In the genomic region with DNA sequence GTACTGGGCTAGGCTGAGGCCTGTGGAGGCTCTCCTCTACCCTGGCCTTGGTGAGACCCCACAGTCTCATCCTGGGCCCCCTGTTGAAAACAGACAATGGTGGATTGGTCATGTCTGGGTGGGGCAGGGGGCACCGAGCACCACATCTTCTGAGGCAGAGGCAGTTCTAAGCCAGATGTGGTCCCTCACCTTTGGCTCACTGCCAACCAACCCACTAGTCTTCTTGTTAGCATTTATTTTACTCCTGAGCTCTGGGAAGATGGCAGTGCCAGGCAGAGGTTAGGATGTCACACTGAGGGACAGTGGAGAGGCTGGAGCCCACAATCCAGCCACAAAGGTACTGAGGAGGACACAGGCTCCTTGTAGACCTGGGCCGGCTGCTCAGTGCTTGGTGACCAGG, we compare ENCODE assay signal across 25 mouse cellular contexts. TPM values are rescaled to one million over a fixed set of nuclear protein-coding genes. Genes with fewer than 3 reads are reported as not detected.
DNase-seq lines count a peak whose midpoint lies in the region; ATAC-seq lines count a peak whose summit lies in the region.
"Had no signal": no experiment of that assay in that cellular context is flagged by ENCODE, and none has a peak within 500 bp of the region (broad histone marks: within the 10 kb centered on the region; RNA-seq: fewer than 3 reads in every experiment).

No protein-coding gene starts in this region.

- peaks cover 62% of the 10 kb centered on the region for H3K36me3 ChIP-seq in hindbrain, embryonic 13.5 days
- H3K36me3 ChIP-seq in hindbrain, embryonic 14.5 days (replicated peaks; ENCODE audit: control insufficient read depth, insufficient read depth) = peaks cover 56% of the 10 kb centered on the region
- H3K36me3 ChIP-seq in megakaryocyte, embryonic 14.5 days (replicated peaks; ENCODE audit: low read length) = peaks cover 70% of the 10 kb centered on the region
- peaks cover 61% of the 10 kb centered on the region for H3K36me3 ChIP-seq in embryonic facial prominence, embryonic 13.5 days

- no peak for ATAC-seq in hindbrain, embryonic 13.5 days (ENCODE audit: low FRiP score)
- ATAC-seq in hindbrain, embryonic 14.5 days (ENCODE audit: low FRiP score) = no peak
- no peak for ATAC-seq in megakaryocyte, adult 5-6 weeks (ENCODE audit: poor library complexity, severe bottlenecking)
- no peak for ATAC-seq in embryonic facial prominence, embryonic 13.5 days (ENCODE audit: insufficient number of reproducible peaks, insufficient read depth, low FRiP score, low TSS enrichment, low read depth)
- ATAC-seq: forebrain, embryonic 14.5 days; Patski had no signal

- H3K9me3 ChIP-seq in hindbrain, embryonic 13.5 days = no peaks in the 10 kb centered on the region
- H3K9me3 ChIP-seq in hindbrain, embryonic 14.5 days (ENCODE audit: control insufficient read depth, low read length) = no peaks in the 10 kb centered on the region
- H3K9me3 ChIP-seq in megakaryocyte, embryonic 14.5 days = no peaks in the 10 kb centered on the region
- no peaks in the 10 kb centered on the region for H3K9me3 ChIP-seq in embryonic facial prominence, embryonic 13.5 days
- H3K9me3 ChIP-seq: embryonic facial prominence, embryonic 15.5 days; heart, embryonic 12.5 days; kidney, embryonic 15.5 days; liver, embryonic 15.5 days; lung, embryonic 15.5 days; neural tube, embryonic 12.5 days had no signal

- H3K4me3 ChIP-seq in hindbrain, embryonic 13.5 days = no peak overlapping the region
- H3K4me3 ChIP-seq in hindbrain, embryonic 14.5 days (replicated peaks; ENCODE audit: low read length) = no peak overlapping the region
- H3K4me3 ChIP-seq in megakaryocyte, embryonic 14.5 days (replicated peaks) = peak overlapping the region; percentile 51
- no peak overlapping the region for H3K4me3 ChIP-seq in embryonic facial prominence, embryonic 13.5 days
- H3K4me3 ChIP-seq: embryonic facial prominence, embryonic 15.5 days; heart, embryonic 12.5 days; kidney, embryonic 15.5 days; left cerebral cortex, adult 2 months; liver, embryonic 15.5 days; lung, embryonic 15.5 days; neural tube, embryonic 12.5 days had no signal

- no peak overlapping the region for H3K27ac ChIP-seq in hindbrain, embryonic 13.5 days
- no peak overlapping the region for H3K27ac ChIP-seq in hindbrain, embryonic 14.5 days
- no peak overlapping the region for H3K27ac ChIP-seq in embryonic facial prominence, embryonic 13.5 days
- H3K27ac ChIP-seq: embryonic facial prominence, embryonic 15.5 days; kidney, embryonic 15.5 days; left cerebral cortex, adult 2 months; liver, embryonic 15.5 days; lung, embryonic 15.5 days; neural tube, embryonic 12.5 days had no signal

- peak; percentile 63 for DNase-seq in cerebellum, adult 9-11 months
- DNase-seq in cerebellum, postnatal 36 days = no peak
- no peak for DNase-seq in hindbrain, embryonic 14.5 days (ENCODE audit: low spot score)
- DNase-seq in adrenal gland, adult 18-20 months (ENCODE audit: low spot score in 2 of 2) = no peak
- DNase-seq: adrenal gland, postnatal 14 days; gastrocnemius, postnatal 25 days; heart, adult 18-20 months; kidney, adult 18-20 months; lung, postnatal 36 days; midbrain, embryonic 14.5 days; right cerebral cortex, postnatal 4 days; thymus, postnatal 4 days had no signal

- WGBS in hindbrain, embryonic 13.5 days = 91% methylated on average over 2 of the region's 2 CpGs
- 94% methylated on average over 2 of the region's 2 CpGs for WGBS in hindbrain, embryonic 14.5 days
- 81% methylated on average over 2 of the region's 2 CpGs for WGBS in embryonic facial prominence, embryonic 13.5 days

- H3K4me2 ChIP-seq in hindbrain, embryonic 13.5 days = no peak overlapping the region
- H3K4me2 ChIP-seq in hindbrain, embryonic 14.5 days (replicated peaks) = no peak overlapping the region
- no peak overlapping the region for H3K4me2 ChIP-seq in embryonic facial prominence, embryonic 13.5 days
- H3K4me2 ChIP-seq: embryonic facial prominence, embryonic 15.5 days; kidney, embryonic 15.5 days; liver, embryonic 15.5 days; lung, embryonic 15.5 days; neural tube, embryonic 12.5 days had no signal

- H3K9ac ChIP-seq in hindbrain, embryonic 13.5 days = 0 out of 2 replicates have a peak overlapping the region, but pooled peaks have one; percentile 29
- H3K9ac ChIP-seq in hindbrain, embryonic 14.5 days = no peak overlapping the region
- H3K9ac ChIP-seq in embryonic facial prominence, embryonic 13.5 days = peak overlapping the region; percentile 27; the same call in 1 of the 2 replicates
- H3K9ac ChIP-seq: embryonic facial prominence, embryonic 15.5 days; heart, embryonic 12.5 days; kidney, embryonic 15.5 days; liver, embryonic 15.5 days; lung, embryonic 15.5 days; neural tube, embryonic 12.5 days had no signal

- peaks cover 49% of the 10 kb centered on the region for H3K4me1 ChIP-seq in hindbrain, embryonic 13.5 days (replicated peaks)
- H3K4me1 ChIP-seq in hindbrain, embryonic 14.5 days (replicated peaks; ENCODE audit: control insufficient read depth, insufficient read depth, low read length) = peaks cover 18% of the 10 kb centered on the region
- H3K4me1 ChIP-seq in megakaryocyte, embryonic 14.5 days = peaks cover 70% of the 10 kb centered on the region
- peaks cover 27% of the 10 kb centered on the region for H3K4me1 ChIP-seq in embryonic facial prominence, embryonic 13.5 days

- H3K27me3 ChIP-seq in hindbrain, embryonic 13.5 days = no peaks in the 10 kb centered on the region
- no peaks in the 10 kb centered on the region for H3K27me3 ChIP-seq in hindbrain, embryonic 14.5 days (ENCODE audit: control insufficient read depth, insufficient read depth, low read length)
- no peaks in the 10 kb centered on the region for H3K27me3 ChIP-seq in megakaryocyte, embryonic 14.5 days (replicated peaks)
- no peaks in the 10 kb centered on the region for H3K27me3 ChIP-seq in embryonic facial prominence, embryonic 13.5 days
- H3K27me3 ChIP-seq: embryonic facial prominence, embryonic 15.5 days; heart, embryonic 12.5 days; kidney, embryonic 15.5 days; liver, embryonic 15.5 days; lung, embryonic 15.5 days; neural tube, embryonic 12.5 days; Patski had no signal

RNA-seq across cellular contexts. Expression of a gene that starts 2.9 kb away (rescaled TPM):
- 22.3 and 24.9 TPM in 2 replicates for polyA plus RNA-seq in hindbrain, embryonic 13.5 days (2015; fragmentation: Nextera tagmentation; extraction: Ambion mirVana)
- 17.3 and 24.3 TPM in 2 replicates for polyA plus RNA-seq in hindbrain, embryonic 14.5 days (2014; fragmentation: Nextera tagmentation; extraction: Ambion mirVana)
- polyA plus RNA-seq in megakaryocyte, embryonic 14.5 days (2012; ENCODE audit: insufficient read depth, low replicate concordance) = 3.2 and 11.3 TPM in 2 replicates
- total RNA-seq in megakaryocyte, adult 5-6 weeks (2015) = 6.3 and 6.7 TPM in 2 replicates
- 4.4 and 10.2 TPM in 2 replicates for total RNA-seq in megakaryocyte, adult 5-6 weeks (2017)
- polyA plus RNA-seq in embryonic facial prominence, embryonic 13.5 days (2015; fragmentation: Nextera tagmentation; extraction: Ambion mirVana) = 27.2 and 33.6 TPM in 2 replicates
- total RNA-seq in adrenal gland, adult 18-20 months (2021) = 100 to 1,000 TPM; 146 to 236 TPM

RNA-seq across cellular contexts. Expression of a gene that starts 3.4 kb away (rescaled TPM):
- 61.6 and 66.2 TPM in 2 replicates for polyA plus RNA-seq in hindbrain, embryonic 13.5 days (2015; fragmentation: Nextera tagmentation; extraction: Ambion mirVana)
- polyA plus RNA-seq in hindbrain, embryonic 14.5 days (2014; fragmentation: Nextera tagmentation; extraction: Ambion mirVana) = 35.2 and 36.3 TPM in 2 replicates
- 384 and 552 TPM in 2 replicates for polyA plus RNA-seq in megakaryocyte, embryonic 14.5 days (2012; ENCODE audit: insufficient read depth, low replicate concordance)
- total RNA-seq in megakaryocyte, adult 5-6 weeks (2015) = 39.0 and 41.4 TPM in 2 replicates
- total RNA-seq in megakaryocyte, adult 5-6 weeks (2017) = 187 and 200 TPM in 2 replicates
- 66.0 and 70.6 TPM in 2 replicates for polyA plus RNA-seq in embryonic facial prominence, embryonic 13.5 days (2015; fragmentation: Nextera tagmentation; extraction: Ambion mirVana)
- 100 to 1,000 TPM in 1 of 2 experiments, 10 to 100 TPM in 1; 90.2 to 100 TPM for total RNA-seq in adrenal gland, adult 18-20 months (2021)

RNA-seq across cellular contexts. Expression of a gene that starts 9.0 kb away (rescaled TPM):
- polyA plus RNA-seq in hindbrain, embryonic 13.5 days (2015; fragmentation: Nextera tagmentation; extraction: Ambion mirVana) = 253 and 263 TPM in 2 replicates
- 303 and 341 TPM in 2 replicates for polyA plus RNA-seq in hindbrain, embryonic 14.5 days (2014; fragmentation: Nextera tagmentation; extraction: Ambion mirVana)
- 226 and 551 TPM in 2 replicates for polyA plus RNA-seq in megakaryocyte, embryonic 14.5 days (2012; ENCODE audit: insufficient read depth, low replicate concordance)
- 113 and 114 TPM in 2 replicates for total RNA-seq in megakaryocyte, adult 5-6 weeks (2015)
- total RNA-seq in megakaryocyte, adult 5-6 weeks (2017) = 84.8 and 86.1 TPM in 2 replicates
- polyA plus RNA-seq in embryonic facial prominence, embryonic 13.5 days (2015; fragmentation: Nextera tagmentation; extraction: Ambion mirVana) = 266 and 299 TPM in 2 replicates
- 100 to 1,000 TPM; 294 to 370 TPM for total RNA-seq in adrenal gland, adult 18-20 months (2021)

RNA-seq across cellular contexts. Expression of a gene that starts 31.7 kb away (rescaled TPM):
- 47.3 and 49.9 TPM in 2 replicates for polyA plus RNA-seq in hindbrain, embryonic 13.5 days (2015; fragmentation: Nextera tagmentation; extraction: Ambion mirVana)
- polyA plus RNA-seq in hindbrain, embryonic 14.5 days (2014; fragmentation: Nextera tagmentation; extraction: Ambion mirVana) = 29.0 and 32.9 TPM in 2 replicates
- polyA plus RNA-seq in megakaryocyte, embryonic 14.5 days (2012; ENCODE audit: insufficient read depth, low replicate concordance) = 9.6 TPM in 2 replicates
- total RNA-seq in megakaryocyte, adult 5-6 weeks (2015) = 34.0 and 46.2 TPM in 2 replicates
- total RNA-seq in megakaryocyte, adult 5-6 weeks (2017) = 40.3 and 45.5 TPM in 2 replicates
- 96.1 and 97.6 TPM in 2 replicates for polyA plus RNA-seq in embryonic facial prominence, embryonic 13.5 days (2015; fragmentation: Nextera tagmentation; extraction: Ambion mirVana)
- 10 to 100 TPM; 17.4 to 18.4 TPM for total RNA-seq in adrenal gland, adult 18-20 months (2021)

RNA-seq across cellular contexts. Expression of a gene that starts 34.3 kb away (rescaled TPM):
- polyA plus RNA-seq in hindbrain, embryonic 13.5 days (2015; fragmentation: Nextera tagmentation; extraction: Ambion mirVana) = 583 and 598 TPM in 2 replicates
- polyA plus RNA-seq in hindbrain, embryonic 14.5 days (2014; fragmentation: Nextera tagmentation; extraction: Ambion mirVana) = 570 and 649 TPM in 2 replicates
- polyA plus RNA-seq in megakaryocyte, embryonic 14.5 days (2012; ENCODE audit: insufficient read depth, low replicate concordance) = 7,349 and 10,126 TPM in 2 replicates
- 1,580 and 1,599 TPM in 2 replicates for total RNA-seq in megakaryocyte, adult 5-6 weeks (2015)
- total RNA-seq in megakaryocyte, adult 5-6 weeks (2017) = 1,732 and 1,915 TPM in 2 replicates
- polyA plus RNA-seq in embryonic facial prominence, embryonic 13.5 days (2015; fragmentation: Nextera tagmentation; extraction: Ambion mirVana) = 1,000 and 1,047 TPM in 2 replicates
- total RNA-seq in adrenal gland, adult 18-20 months (2021) = 1,000 to 10,000 TPM; 1,162 to 1,195 TPM
